In genomic region chr11:102364570-102365371, GRCm38 (mm10) we compare ENCODE assay signal across 10 mouse cellular contexts. TPM values are rescaled to one million over a fixed set of nuclear protein-coding genes. Genes with fewer than 3 reads are reported as not detected.
A peak's percentile ranks its signal among the peaks of the same experiment; 100 is the strongest.
DNase-seq lines count a peak whose midpoint lies in the region; ATAC-seq lines count a peak whose summit lies in the region.
"Had no signal": no experiment of that assay in that cellular context is flagged by ENCODE, and none has a peak within 500 bp of the region (broad histone marks: within the 10 kb centered on the region; RNA-seq: fewer than 3 reads in every experiment).

No protein-coding gene starts in this region.

- H3K4me3 ChIP-seq in forebrain, embryonic 10.5 days = peak overlapping the region; percentile 24
- H3K4me3 ChIP-seq in forebrain, embryonic 15.5 days = no peak overlapping the region
- H3K4me3 ChIP-seq in kidney, embryonic 16.5 days (ENCODE audit: low read length) = no peak overlapping the region
- H3K4me3 ChIP-seq in kidney, embryonic 14.5 days (ENCODE audit: low read length) = no peak overlapping the region
- H3K4me3 ChIP-seq in limb, embryonic 13.5 days = no peak overlapping the region
- no peak overlapping the region for H3K4me3 ChIP-seq in stomach, embryonic 14.5 days (ENCODE audit: low read depth, low read length)

- ATAC-seq in forebrain, embryonic 15.5 days (replicated peaks) = no peak
- ATAC-seq in kidney, embryonic 16.5 days (ENCODE audit: low FRiP score, low TSS enrichment) = peak; percentile 43; the same call in 1 of the 2 replicates
- no peak for ATAC-seq in kidney, embryonic 14.5 days (ENCODE audit: low FRiP score, low TSS enrichment)
- ATAC-seq in limb, embryonic 13.5 days (ENCODE audit: low FRiP score, low read depth) = peak; percentile 49; the same call in 1 of the 2 replicates
- ATAC-seq in stomach, embryonic 14.5 days (ENCODE audit: insufficient number of reproducible peaks, insufficient read depth, low FRiP score, low read depth) = peak; percentile 80; the same call in 1 of the 2 replicates

- H3K27me3 ChIP-seq in forebrain, embryonic 10.5 days (ENCODE audit: poor library complexity, severe bottlenecking) = 0 out of 2 replicates have a peak, but pooled peaks cover 7% of the 10 kb centered on the region
- H3K27me3 ChIP-seq in forebrain, embryonic 15.5 days = no peaks in the 10 kb centered on the region
- no peaks in the 10 kb centered on the region for H3K27me3 ChIP-seq in kidney, embryonic 16.5 days (ENCODE audit: insufficient read depth, low read length)
- no peaks in the 10 kb centered on the region for H3K27me3 ChIP-seq in kidney, embryonic 14.5 days (ENCODE audit: control insufficient read depth, insufficient read depth, low read length)
- 0 out of 2 replicates have a peak, but pooled peaks cover 3% of the 10 kb centered on the region for H3K27me3 ChIP-seq in limb, embryonic 13.5 days
- no peaks in the 10 kb centered on the region for H3K27me3 ChIP-seq in stomach, embryonic 14.5 days (ENCODE audit: control insufficient read depth, insufficient read depth, low read length)

- peaks cover 9% of the 10 kb centered on the region for H3K4me1 ChIP-seq in forebrain, embryonic 10.5 days
- H3K4me1 ChIP-seq in forebrain, embryonic 15.5 days = no peaks in the 10 kb centered on the region
- 0 out of 2 replicates have a peak, but pooled peaks cover 8% of the 10 kb centered on the region for H3K4me1 ChIP-seq in kidney, embryonic 16.5 days (ENCODE audit: insufficient read depth, low read length)
- no peaks in the 10 kb centered on the region for H3K4me1 ChIP-seq in kidney, embryonic 14.5 days (ENCODE audit: control insufficient read depth, insufficient read depth, low read length)
- no peaks in the 10 kb centered on the region for H3K4me1 ChIP-seq in limb, embryonic 13.5 days
- H3K4me1 ChIP-seq in stomach, embryonic 14.5 days (ENCODE audit: control insufficient read depth, insufficient read depth, low read length) = no peaks in the 10 kb centered on the region

- peak overlapping the region; percentile 70 for H3K27ac ChIP-seq in forebrain, embryonic 10.5 days
- H3K27ac ChIP-seq in forebrain, embryonic 15.5 days (replicated peaks) = no peak overlapping the region
- no peak overlapping the region for H3K27ac ChIP-seq in kidney, embryonic 16.5 days (ENCODE audit: low read length)
- no peak overlapping the region for H3K27ac ChIP-seq in kidney, embryonic 14.5 days (ENCODE audit: low read depth, low read length)
- H3K27ac ChIP-seq in limb, embryonic 13.5 days = no peak overlapping the region
- H3K27ac ChIP-seq in stomach, embryonic 14.5 days (ENCODE audit: low read length) = no peak overlapping the region

- no peak overlapping the region for H3K4me2 ChIP-seq in forebrain, embryonic 15.5 days (replicated peaks)
- no peak overlapping the region for H3K4me2 ChIP-seq in kidney, embryonic 16.5 days (replicated peaks; ENCODE audit: low read depth, low read length)
- H3K4me2 ChIP-seq in kidney, embryonic 14.5 days (replicated peaks; ENCODE audit: low read depth, low read length) = no peak overlapping the region
- no peak overlapping the region for H3K4me2 ChIP-seq in limb, embryonic 13.5 days (replicated peaks)
- no peak overlapping the region for H3K4me2 ChIP-seq in stomach, embryonic 14.5 days (replicated peaks; ENCODE audit: low read depth, low read length)

- WGBS in forebrain, embryonic 10.5 days = 74% methylated on average over 14 of the region's 14 CpGs
- WGBS in forebrain, embryonic 15.5 days = 75% methylated on average over 14 of the region's 14 CpGs
- WGBS in kidney, embryonic 16.5 days = 69% methylated on average over 14 of the region's 14 CpGs
- 71% methylated on average over 14 of the region's 14 CpGs for WGBS in kidney, embryonic 14.5 days
- 67% methylated on average over 14 of the region's 14 CpGs for WGBS in limb, embryonic 13.5 days
- WGBS in stomach, embryonic 14.5 days = 70% methylated on average over 14 of the region's 14 CpGs

- H3K9me3 ChIP-seq in forebrain, embryonic 10.5 days = no peaks in the 10 kb centered on the region
- H3K9me3 ChIP-seq in forebrain, embryonic 15.5 days = no peaks in the 10 kb centered on the region
- no peaks in the 10 kb centered on the region for H3K9me3 ChIP-seq in kidney, embryonic 16.5 days (ENCODE audit: low read length)
- no peaks in the 10 kb centered on the region for H3K9me3 ChIP-seq in kidney, embryonic 14.5 days (ENCODE audit: control insufficient read depth, low read length)
- H3K9me3 ChIP-seq in limb, embryonic 13.5 days = no peaks in the 10 kb centered on the region
- no peaks in the 10 kb centered on the region for H3K9me3 ChIP-seq in stomach, embryonic 14.5 days (ENCODE audit: control insufficient read depth, low read depth, low read length)

- DNase-seq in forebrain, embryonic 10.5 days (ENCODE audit: extremely low spot score, low spot score) = no peak
- DNase-seq in thymus, postnatal 14 days = no peak
- DNase-seq in gastrocnemius, adult 18-20 months (ENCODE audit: low spot score) = no peak
- DNase-seq: kidney, adult 18-20 months; layer of hippocampus, postnatal 36 days had no signal

- no peak overlapping the region for H3K9ac ChIP-seq in forebrain, embryonic 15.5 days (replicated peaks)
- H3K9ac ChIP-seq in kidney, embryonic 16.5 days (replicated peaks; ENCODE audit: low read length) = no peak overlapping the region
- no peak overlapping the region for H3K9ac ChIP-seq in kidney, embryonic 14.5 days (ENCODE audit: low read depth, low read length)
- no peak overlapping the region; the same call in 1 of the 2 replicates for H3K9ac ChIP-seq in limb, embryonic 13.5 days
- no peak overlapping the region for H3K9ac ChIP-seq in stomach, embryonic 14.5 days (replicated peaks; ENCODE audit: low read depth, low read length)

- H3K36me3 ChIP-seq in forebrain, embryonic 10.5 days (replicated peaks) = no peaks in the 10 kb centered on the region
- H3K36me3 ChIP-seq in forebrain, embryonic 15.5 days = no peaks in the 10 kb centered on the region
- H3K36me3 ChIP-seq in kidney, embryonic 16.5 days (ENCODE audit: insufficient read depth, low read length) = no peaks in the 10 kb centered on the region
- H3K36me3 ChIP-seq in kidney, embryonic 14.5 days (ENCODE audit: control insufficient read depth, insufficient read depth, low read length) = no peaks in the 10 kb centered on the region
- no peaks in the 10 kb centered on the region for H3K36me3 ChIP-seq in limb, embryonic 13.5 days
- H3K36me3 ChIP-seq in stomach, embryonic 14.5 days (ENCODE audit: control insufficient read depth, insufficient read depth, low read length) = no peaks in the 10 kb centered on the region

RNA-seq across cellular contexts. Expression of gene Slc4a1, which starts 1.2 kb away (rescaled TPM):
- 37.4 and 52.1 TPM in 2 replicates for polyA plus RNA-seq in forebrain, embryonic 10.5 days (2016; fragmentation: Nextera tagmentation; extraction: Ambion mirVana)
- polyA plus RNA-seq in forebrain, embryonic 15.5 days (2015; fragmentation: Nextera tagmentation; extraction: Ambion mirVana) = 1.9 and 2.6 TPM in 2 replicates
- polyA plus RNA-seq in kidney, embryonic 16.5 days (2015; fragmentation: Nextera tagmentation; extraction: Ambion mirVana) = 9.0 and 9.6 TPM in 2 replicates
- polyA plus RNA-seq in kidney, embryonic 14.5 days (2014; fragmentation: Nextera tagmentation; extraction: Ambion mirVana) = 3.0 and 3.3 TPM in 2 replicates
- polyA plus RNA-seq in limb, embryonic 13.5 days (2015; fragmentation: Nextera tagmentation; extraction: Ambion mirVana) = 7.2 and 11.7 TPM in 2 replicates
- 4.2 and 4.6 TPM in 2 replicates for polyA plus RNA-seq in stomach, embryonic 14.5 days (2014; fragmentation: Nextera tagmentation; extraction: Ambion mirVana)
- total RNA-seq in gastrocnemius, adult 18-20 months (2021) = under 1 TPM in 1 of 2 experiments, not detected in 1; 0.07 TPM

RNA-seq across cellular contexts. Expression of gene Rundc3a, which starts 28.4 kb away (rescaled TPM):
- 10.5 and 13.5 TPM in 2 replicates for polyA plus RNA-seq in forebrain, embryonic 10.5 days (2016; fragmentation: Nextera tagmentation; extraction: Ambion mirVana)
- 149 and 150 TPM in 2 replicates for polyA plus RNA-seq in forebrain, embryonic 15.5 days (2015; fragmentation: Nextera tagmentation; extraction: Ambion mirVana)
- 3.3 and 3.9 TPM in 2 replicates for polyA plus RNA-seq in kidney, embryonic 16.5 days (2015; fragmentation: Nextera tagmentation; extraction: Ambion mirVana)
- 1.7 and 1.9 TPM in 2 replicates for polyA plus RNA-seq in kidney, embryonic 14.5 days (2014; fragmentation: Nextera tagmentation; extraction: Ambion mirVana)
- 1.3 and 1.4 TPM in 2 replicates for polyA plus RNA-seq in limb, embryonic 13.5 days (2015; fragmentation: Nextera tagmentation; extraction: Ambion mirVana)
- polyA plus RNA-seq in stomach, embryonic 14.5 days (2014; fragmentation: Nextera tagmentation; extraction: Ambion mirVana) = 7.9 and 9.7 TPM in 2 replicates
- total RNA-seq in gastrocnemius, adult 18-20 months (2021) = not detected

RNA-seq across cellular contexts. Expression of gene Slc25a39, which starts 43.0 kb away (rescaled TPM):
- polyA plus RNA-seq in forebrain, embryonic 10.5 days (2016; fragmentation: Nextera tagmentation; extraction: Ambion mirVana) = 255 and 262 TPM in 2 replicates
- polyA plus RNA-seq in forebrain, embryonic 15.5 days (2015; fragmentation: Nextera tagmentation; extraction: Ambion mirVana) = 144 TPM in 2 replicates
- polyA plus RNA-seq in kidney, embryonic 16.5 days (2015; fragmentation: Nextera tagmentation; extraction: Ambion mirVana) = 337 and 360 TPM in 2 replicates
- polyA plus RNA-seq in kidney, embryonic 14.5 days (2014; fragmentation: Nextera tagmentation; extraction: Ambion mirVana) = 224 and 274 TPM in 2 replicates
- 173 and 180 TPM in 2 replicates for polyA plus RNA-seq in limb, embryonic 13.5 days (2015; fragmentation: Nextera tagmentation; extraction: Ambion mirVana)
- 215 and 216 TPM in 2 replicates for polyA plus RNA-seq in stomach, embryonic 14.5 days (2014; fragmentation: Nextera tagmentation; extraction: Ambion mirVana)
- total RNA-seq in gastrocnemius, adult 18-20 months (2021) = 10 to 100 TPM; 61.2 to 62.0 TPM

RNA-seq across cellular contexts. Expression of gene Ubtf, which starts 45.2 kb away (rescaled TPM):
- 95.5 and 98.7 TPM in 2 replicates for polyA plus RNA-seq in forebrain, embryonic 10.5 days (2016; fragmentation: Nextera tagmentation; extraction: Ambion mirVana)
- polyA plus RNA-seq in forebrain, embryonic 15.5 days (2015; fragmentation: Nextera tagmentation; extraction: Ambion mirVana) = 105 and 107 TPM in 2 replicates
- 94.7 and 97.3 TPM in 2 replicates for polyA plus RNA-seq in kidney, embryonic 16.5 days (2015; fragmentation: Nextera tagmentation; extraction: Ambion mirVana)
- 86.5 and 105 TPM in 2 replicates for polyA plus RNA-seq in kidney, embryonic 14.5 days (2014; fragmentation: Nextera tagmentation; extraction: Ambion mirVana)
- 83.9 and 85.9 TPM in 2 replicates for polyA plus RNA-seq in limb, embryonic 13.5 days (2015; fragmentation: Nextera tagmentation; extraction: Ambion mirVana)
- polyA plus RNA-seq in stomach, embryonic 14.5 days (2014; fragmentation: Nextera tagmentation; extraction: Ambion mirVana) = 77.3 and 87.2 TPM in 2 replicates
- 10 to 100 TPM; 35.4 to 42.6 TPM for total RNA-seq in gastrocnemius, adult 18-20 months (2021)

Comparison
In these comparisons a context has a peak if more than half of its experiments do, and no peak if none do; other contexts are left out.
1. ATAC-seq: peak in kidney, embryonic 16.5 days (single experiment), limb, embryonic 13.5 days (single experiment) and stomach, embryonic 14.5 days (single experiment); none in forebrain, embryonic 15.5 days (single experiment) and kidney, embryonic 14.5 days (single experiment).
2. RNA of gene Rundc3a, which starts 28.4 kb away (polyA plus RNA-seq): 149 to 150 TPM in forebrain, embryonic 15.5 days; 10.5 to 13.5 TPM in forebrain, embryonic 10.5 days, 7.9 to 9.7 TPM in stomach, embryonic 14.5 days, 3.3 to 3.9 TPM in kidney, embryonic 16.5 days, 1.7 to 1.9 TPM in kidney, embryonic 14.5 days and 1.3 to 1.4 TPM in limb, embryonic 13.5 days; every median in the first group is over 10 times any median in the second.